Mouse (Mus musculus): Measurements from ENCODE around the gene S1pr2. TPM values are rescaled to one million over a fixed set of nuclear protein-coding genes. Genes with fewer than 3 reads are reported as not detected.

S1pr2 gene
- polyA plus RNA-seq, 1 experiment from 2014 or later = 54.5 TPM

GRCm38 (mm10) chr9:20966747-20967146 lies 9.8 kb downstream of the S1pr2 start:
- Histone ChIP-seq H3K36me3 (ENCODE audit: control insufficient read depth, insufficient read depth, low read length) (peaks cover 57% of the 10 kb centered on the region), H3K4me3 (ENCODE audit: low read depth, low read length) (no peak overlapping the region), H3K27me3 (replicated peaks; ENCODE audit: control insufficient read depth, insufficient read depth, low read length) (no peaks in the 10 kb centered on the region), H3K9me3 (ENCODE audit: control insufficient read depth, low read length) (no peaks in the 10 kb centered on the region), H3K9ac (ENCODE audit: low read depth, low read length) (no peak overlapping the region), H3K4me2 (ENCODE audit: low read depth, low read length) (no peak overlapping the region), H3K27ac (replicated peaks; ENCODE audit: low read depth, low read length) (no peak overlapping the region), H3K4me1 (ENCODE audit: control insufficient read depth, insufficient read depth, low read length) (peaks cover 11% of the 10 kb centered on the region)
- no peak for DNase-seq (ENCODE audit: low spot score)
- ATAC-seq (ENCODE audit: low read depth) = no peak
- WGBS = 80% methylated on average over 5 of the region's 5 CpGs

- H3K4me1 ChIP-seq (ENCODE audit: control insufficient read depth, insufficient read depth, low read length) = peaks cover 6% of the 10 kb centered on the region
- 87% methylated on average over 3 of the region's 3 CpGs for whole genome bisulfite sequencing
- H3K9me3 ChIP-seq (ENCODE audit: control insufficient read depth, low read length) = no peaks in the 10 kb centered on the region
- H3K27me3 ChIP-seq (replicated peaks; ENCODE audit: control insufficient read depth, insufficient read depth, low read length) = no peaks in the 10 kb centered on the region
- ATAC-seq (ENCODE audit: low read depth) (no peak), DNase-seq (ENCODE audit: low spot score) (no peak)
- no peak overlapping the region for H3K4me2 ChIP-seq (ENCODE audit: low read depth, low read length)
- no peak overlapping the region for H3K27ac ChIP-seq (replicated peaks; ENCODE audit: low read depth, low read length)
- no peak overlapping the region for H3K4me3 ChIP-seq (ENCODE audit: low read depth, low read length)
- H3K36me3 ChIP-seq (ENCODE audit: control insufficient read depth, insufficient read depth, low read length) = peaks cover 57% of the 10 kb centered on the region
- no peak overlapping the region for H3K9ac ChIP-seq (ENCODE audit: low read depth, low read length)
Observed at GRCm38 (mm10) chr9:20966008-20966407, 10.6 kb downstream of the S1pr2 start.

- DNase-seq (ENCODE audit: low spot score) (no peak), ATAC-seq (ENCODE audit: low read depth) (no peak)
- Histone ChIP-seq H3K27me3 (replicated peaks; ENCODE audit: control insufficient read depth, insufficient read depth, low read length) (no peaks in the 10 kb centered on the region), H3K9me3 (ENCODE audit: control insufficient read depth, low read length) (no peaks in the 10 kb centered on the region), H3K9ac (ENCODE audit: low read depth, low read length) (no peak overlapping the region), H3K4me2 (ENCODE audit: low read depth, low read length) (no peak overlapping the region), H3K27ac (replicated peaks; ENCODE audit: low read depth, low read length) (no peak overlapping the region), H3K4me1 (ENCODE audit: control insufficient read depth, insufficient read depth, low read length) (peaks cover 2% of the 10 kb centered on the region), H3K4me3 (ENCODE audit: low read depth, low read length) (no peak overlapping the region), H3K36me3 (ENCODE audit: control insufficient read depth, insufficient read depth, low read length) (peaks cover 57% of the 10 kb centered on the region)
- WGBS = 89% methylated on average over 4 of the region's 4 CpGs
Observed at GRCm38 (mm10) chr9:20965606-20966005, 11.0 kb downstream of the S1pr2 start.

GRCm38 (mm10) chr9:20961557-20961956 lies 15.0 kb downstream of the S1pr2 start:
- DNase-seq (ENCODE audit: low spot score) = no peak
- no peak overlapping the region for H3K4me3 ChIP-seq (ENCODE audit: low read depth, low read length)
- WGBS = 68% methylated on average over 9 of the region's 9 CpGs
- H3K4me2 ChIP-seq (ENCODE audit: low read depth, low read length) = no peak overlapping the region
- H3K9me3 ChIP-seq (ENCODE audit: control insufficient read depth, low read length) = no peaks in the 10 kb centered on the region
- no peaks in the 10 kb centered on the region for H3K4me1 ChIP-seq (ENCODE audit: control insufficient read depth, insufficient read depth, low read length)
- no peaks in the 10 kb centered on the region for H3K27me3 ChIP-seq (replicated peaks; ENCODE audit: control insufficient read depth, insufficient read depth, low read length)
- peaks cover 29% of the 10 kb centered on the region for H3K36me3 ChIP-seq (ENCODE audit: control insufficient read depth, insufficient read depth, low read length)
- H3K27ac ChIP-seq (replicated peaks; ENCODE audit: low read depth, low read length) = no peak overlapping the region
- no peak for ATAC-seq (ENCODE audit: low read depth)
- H3K9ac ChIP-seq (ENCODE audit: low read depth, low read length) = no peak overlapping the region

DNA sequence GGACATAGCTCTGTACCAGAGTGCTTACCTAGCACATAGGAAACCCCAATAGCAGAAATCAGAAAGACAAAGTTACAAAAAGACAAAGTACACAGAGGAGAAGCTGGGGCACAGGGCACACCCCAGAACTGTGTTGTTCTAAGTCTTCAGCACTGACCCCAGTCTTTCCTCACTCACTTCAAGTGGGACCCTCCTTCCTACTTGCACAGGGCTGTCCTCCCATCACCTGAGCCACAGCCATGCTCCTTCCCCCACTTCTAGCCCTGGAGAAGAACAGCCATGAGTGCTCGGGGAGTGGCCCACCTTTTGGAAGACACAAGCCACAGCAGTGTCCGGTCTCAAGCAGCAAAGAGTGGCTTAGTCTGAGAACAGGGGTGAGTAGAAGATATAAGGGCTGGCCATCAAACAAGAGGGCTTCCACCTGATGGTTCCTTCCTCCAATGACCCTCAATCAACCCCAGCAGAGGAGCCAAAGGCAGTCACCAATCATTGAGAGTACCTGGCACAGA lies 17.1 kb downstream of the S1pr2 start, which contains the start of gene Dnmt1:
Gene Dnmt1, minus strand, starts transcription at position 459 of the 509 bp plus-strand sequence.
- DNase-seq (ENCODE audit: low spot score) = no peak
- ATAC-seq (ENCODE audit: low read depth) = no peak
- no peak within 1 kb of the TSS for H3K9ac ChIP-seq (ENCODE audit: low read depth, low read length)
- H3K36me3 ChIP-seq (ENCODE audit: control insufficient read depth, insufficient read depth, low read length) = peaks cover 10% of the 10 kb centered on the region; the same call in 1 of the 2 replicates
- H3K9me3 ChIP-seq (ENCODE audit: control insufficient read depth, low read length) = no peaks in the 10 kb centered on the region
- H3K27me3 ChIP-seq (replicated peaks; ENCODE audit: control insufficient read depth, insufficient read depth, low read length) = no peaks in the 10 kb centered on the region
- H3K4me1 ChIP-seq (ENCODE audit: control insufficient read depth, insufficient read depth, low read length) = no peaks in the 10 kb centered on the region
- H3K4me3 ChIP-seq (ENCODE audit: low read depth, low read length) = no peak within 1 kb of the TSS
- WGBS = 91% methylated on average over 2 of the region's 2 CpGs
- H3K4me2 ChIP-seq (ENCODE audit: low read depth, low read length) = no peak within 1 kb of the TSS
- H3K27ac ChIP-seq (replicated peaks; ENCODE audit: low read depth, low read length) = no peak within 1 kb of the TSS

- no peak for ATAC-seq (ENCODE audit: low read depth)
- no peaks in the 10 kb centered on the region for H3K27me3 ChIP-seq (replicated peaks; ENCODE audit: control insufficient read depth, insufficient read depth, low read length)
- H3K4me3 ChIP-seq (ENCODE audit: low read depth, low read length) = no peak overlapping the region
- no peaks in the 10 kb centered on the region for H3K9me3 ChIP-seq (ENCODE audit: control insufficient read depth, low read length)
- no peak for DNase-seq (ENCODE audit: low spot score)
- H3K9ac ChIP-seq (ENCODE audit: low read depth, low read length) = no peak overlapping the region
- WGBS = 81% methylated on average over 3 of the region's 3 CpGs
- H3K36me3 ChIP-seq (ENCODE audit: control insufficient read depth, insufficient read depth, low read length) = no peaks in the 10 kb centered on the region
- H3K27ac ChIP-seq (replicated peaks; ENCODE audit: low read depth, low read length) = no peak overlapping the region
- H3K4me1 ChIP-seq (ENCODE audit: control insufficient read depth, insufficient read depth, low read length) = no peaks in the 10 kb centered on the region
- H3K4me2 ChIP-seq (ENCODE audit: low read depth, low read length) = no peak overlapping the region
Observed at GRCm38 (mm10) chr9:20956989-20957388, 19.6 kb downstream of the S1pr2 start.

- under 1% methylated on average over 33 of the region's 51 CpGs for WGBS
- ATAC-seq (ENCODE audit: low read depth) (peak; percentile 98), DNase-seq (ENCODE audit: low spot score) (peak; percentile 98)
- Histone ChIP-seq H3K4me2 (ENCODE audit: low read depth, low read length) (peak overlapping the region; percentile 73), H3K4me1 (ENCODE audit: control insufficient read depth, insufficient read depth, low read length) (no peaks in the 10 kb centered on the region), H3K36me3 (ENCODE audit: control insufficient read depth, insufficient read depth, low read length) (0 out of 2 replicates have a peak, but pooled peaks cover 4% of the 10 kb centered on the region), H3K27me3 (replicated peaks; ENCODE audit: control insufficient read depth, insufficient read depth, low read length) (no peaks in the 10 kb centered on the region), H3K4me3 (ENCODE audit: low read depth, low read length) (peak overlapping the region; percentile 84), H3K9me3 (ENCODE audit: control insufficient read depth, low read length) (no peaks in the 10 kb centered on the region), H3K27ac (replicated peaks; ENCODE audit: low read depth, low read length) (peak overlapping the region; percentile 89), H3K9ac (ENCODE audit: low read depth, low read length) (peak overlapping the region; percentile 79)
Observed at GRCm38 (mm10) chr9:20952520-20953227, 23.9 kb downstream of the S1pr2 start.

DNA sequence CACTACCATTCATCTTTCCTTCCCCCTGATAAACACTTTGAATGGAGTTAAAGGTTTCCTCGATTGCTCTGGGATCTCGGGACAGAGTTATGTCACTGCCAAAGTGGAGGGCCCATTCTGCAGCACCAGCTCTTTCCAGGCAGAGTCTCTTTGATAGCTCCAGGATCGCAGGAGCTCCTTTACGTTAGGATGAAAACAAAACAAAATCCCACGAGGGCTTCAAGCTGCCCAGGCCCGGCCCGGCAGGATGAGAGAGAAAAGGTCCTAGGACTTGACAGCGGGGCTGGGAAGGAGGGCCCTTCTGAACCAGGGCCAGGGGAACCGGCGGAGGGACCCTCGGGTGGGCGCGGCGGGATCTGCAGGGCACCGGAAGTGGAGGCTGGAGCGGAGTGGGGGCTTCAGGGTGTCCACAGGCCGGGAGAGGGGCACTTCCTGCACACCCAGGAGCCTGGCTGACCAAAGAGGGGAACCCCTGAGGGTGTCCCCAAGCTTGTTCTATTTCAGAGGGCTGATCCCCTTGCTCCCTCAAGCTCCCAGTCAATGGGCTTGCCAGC lies 24.5 kb downstream of the S1pr2 start:
- 0 out of 2 replicates have a peak, but pooled peaks cover 5% of the 10 kb centered on the region for H3K36me3 ChIP-seq (ENCODE audit: control insufficient read depth, insufficient read depth, low read length)
- peak overlapping the region; percentile 73 for H3K4me2 ChIP-seq (ENCODE audit: low read depth, low read length)
- ATAC-seq (ENCODE audit: low read depth) = peak; percentile 68
- H3K4me3 ChIP-seq (ENCODE audit: low read depth, low read length) = peak overlapping the region; percentile 84
- 2% methylated on average over 9 of the region's 17 CpGs for WGBS
- H3K9ac ChIP-seq (ENCODE audit: low read depth, low read length) = peak overlapping the region; percentile 79
- no peaks in the 10 kb centered on the region for H3K4me1 ChIP-seq (ENCODE audit: control insufficient read depth, insufficient read depth, low read length)
- no peak for DNase-seq (ENCODE audit: low spot score)
- H3K27me3 ChIP-seq (replicated peaks; ENCODE audit: control insufficient read depth, insufficient read depth, low read length) = no peaks in the 10 kb centered on the region
- no peaks in the 10 kb centered on the region for H3K9me3 ChIP-seq (ENCODE audit: control insufficient read depth, low read length)
- H3K27ac ChIP-seq (replicated peaks; ENCODE audit: low read depth, low read length) = peak overlapping the region; percentile 89

All from embryonic facial prominence, embryonic 14.5 days (tissue).